Mouse (Mus musculus) midbrain, postnatal 0 days (tissue): ENCODE data around the gene Wnt11. TPM values are rescaled to one million over a fixed set of nuclear protein-coding genes. Genes with fewer than 3 reads are reported as not detected.

Source experiments
- ATAC-seq: fragments of 200-750 bp; cut with Nextera tagmentation; 2 replicates; pipeline ENCODE4 v1.8.0; 2017; ENCODE audit warnings: moderate number of reproducible peaks, mild to moderate bottlenecking, moderate TSS enrichment, moderate library complexity; ENCODE audit not compliant: low FRiP score
- DNase-seq: peaks from one replicate; pipeline ENCODE4 v3.0.0-alpha.2; 2015; ENCODE audit warnings: low spot score
- H3K27ac ChIP-seq: fragments of 300-500 bp; sonication (generic); 2 replicates; pipeline ENCODE4 v1.5.1; 2014; ENCODE audit warnings: low read depth, mild to moderate bottlenecking, low read length, mixed read lengths
- H3K27me3 ChIP-seq: fragments of 300-500 bp; sonication (generic); 2 replicates; pipeline ENCODE4 v1.6.1; 2014; ENCODE audit warnings: low read length, control low read depth, mixed read lengths; ENCODE audit not compliant: insufficient read depth
- H3K36me3 ChIP-seq: fragments of 300-500 bp; sonication (generic); 2 replicates; pipeline ENCODE4 v1.6.1; 2014; ENCODE audit warnings: low read length, control low read depth, mixed read lengths; ENCODE audit not compliant: insufficient read depth
- H3K4me1 ChIP-seq: fragments of 300-500 bp; sonication (generic); 2 replicates; pipeline ENCODE4 v1.6.1; 2014; ENCODE audit warnings: mild to moderate bottlenecking, control low read depth, antibody characterized with exemption, low read length, mixed read lengths; ENCODE audit not compliant: insufficient read depth
- H3K4me2 ChIP-seq: fragments of 300-500 bp; sonication (generic); 2 replicates; pipeline ENCODE4 v1.6.1; 2014; ENCODE audit warnings: low read depth, mild to moderate bottlenecking, low read length, mixed read lengths; ENCODE audit not compliant: poor library complexity, severe bottlenecking
- H3K4me3 ChIP-seq: fragments of 300-500 bp; sonication (generic); 2 replicates; pipeline ENCODE4 v1.5.1; 2014; ENCODE audit warnings: low read depth, mild to moderate bottlenecking, low read length, moderate library complexity
- H3K9ac ChIP-seq: fragments of 300-500 bp; sonication (generic); replicated peaks from 2 replicates; pipeline ENCODE4 v1.6.1; 2014; ENCODE audit warnings: mild to moderate bottlenecking, low read length, moderate library complexity, mixed read lengths; ENCODE audit not compliant: poor library complexity, severe bottlenecking
- H3K9me3 ChIP-seq: fragments of 300-500 bp; sonication (generic); 2 replicates; pipeline ENCODE4 v1.6.1; 2016; ENCODE audit warnings: low read length, control low read depth
- CTCF ChIP-seq: IDR thresholded peaks from 2 replicates; pipeline ENCODE4 v1.5.1; 2016; ENCODE audit warnings: antibody characterized with exemption, mild to moderate bottlenecking
- WGBS: fragments of 180-500 bp; shearing (Covaris S2); extraction: QIAGEN DNeasy Blood & Tissue Kit; methylation state at CpG from one replicate; pipeline ENCODE4 v1.1.7; 2014; 5-methylcytosine and 5-hydroxymethylcytosine counted together
- polyA plus RNA-seq: library from polyadenylated mRNA; unstranded; fragments of >200 nt; fragmentation: Nextera tagmentation; extraction: Ambion mirVana; gene quantifications from 2 replicates; pipeline ENCODE4 v1.2.1, GENCODE M21; 2015
- total RNA-seq: library from RNA; depleted of rRNA; stranded (reverse); fragments of >200 nt; gene quantifications from 2 replicates; pipeline ENCODE4 v1.2.3, GENCODE M21; 2014

The Wnt11 gene
- total and polyA plus RNA-seq, 2 experiments from 2014 or later, result 1.9 to 3.2 TPM

- DNase-seq (no peak), ATAC-seq (no peak)
- Histone ChIP-seq H3K4me1 (no peaks in the 10 kb centered on the region), H3K4me2 (no peak overlapping the region), H3K4me3 (no peak overlapping the region), H3K27me3 (no peaks in the 10 kb centered on the region), H3K27ac (no peak overlapping the region), H3K36me3 (no peaks in the 10 kb centered on the region), H3K9me3 (no peaks in the 10 kb centered on the region), H3K9ac (no peak overlapping the region)
- TF ChIP-seq CTCF, result no peak
- WGBS, result 50% methylated on average over 3 of the region's 3 CpGs
Measured at GRCm38 (mm10) chr7:98794444-98794843, 40.5 kb upstream of the Wnt11 start.

GRCm38 (mm10) chr7:98795637-98796036, 39.3 kb upstream of the Wnt11 start:
- 89% methylated on average over 5 of the region's 5 CpGs for WGBS
- no peak for ATAC-seq
- Histone ChIP-seq H3K4me1 (no peaks in the 10 kb centered on the region), H3K27me3 (no peaks in the 10 kb centered on the region), H3K4me2 (no peak overlapping the region), H3K4me3 (no peak overlapping the region), H3K9ac (no peak overlapping the region), H3K36me3 (no peaks in the 10 kb centered on the region), H3K27ac (no peak overlapping the region), H3K9me3 (no peaks in the 10 kb centered on the region)
- DNase-seq, result no peak
- TF ChIP-seq CTCF, result no peak

GRCm38 (mm10) chr7:98797347-98798133, 37.4 kb upstream of the Wnt11 start:
- H3K4me2 ChIP-seq, result no peak overlapping the region
- ATAC-seq, result no peak
- no peaks in the 10 kb centered on the region for H3K4me1 ChIP-seq
- no peaks in the 10 kb centered on the region for H3K27me3 ChIP-seq
- H3K4me3 ChIP-seq, result no peak overlapping the region
- WGBS, result 35% methylated on average over 5 of the region's 5 CpGs
- no peaks in the 10 kb centered on the region for H3K36me3 ChIP-seq
- H3K9ac ChIP-seq, result no peak overlapping the region
- H3K9me3 ChIP-seq, result no peaks in the 10 kb centered on the region
- no peak for DNase-seq
- no peak for TF ChIP-seq CTCF
- no peak overlapping the region for H3K27ac ChIP-seq

GRCm38 (mm10) chr7:98798134-98798417, 36.8 kb upstream of the Wnt11 start:
- H3K9me3 ChIP-seq, result no peaks in the 10 kb centered on the region
- no peak for TF ChIP-seq CTCF
- WGBS, result 22% methylated on average over 3 of the region's 3 CpGs
- no peak overlapping the region for H3K9ac ChIP-seq
- no peaks in the 10 kb centered on the region for H3K27me3 ChIP-seq
- no peaks in the 10 kb centered on the region for H3K36me3 ChIP-seq
- H3K4me1 ChIP-seq, result no peaks in the 10 kb centered on the region
- DNase-seq, result no peak
- H3K4me3 ChIP-seq, result no peak overlapping the region
- ATAC-seq, result no peak
- H3K27ac ChIP-seq, result no peak overlapping the region
- no peak overlapping the region for H3K4me2 ChIP-seq

GRCm38 (mm10) chr7:98800435-98800834, 34.5 kb upstream of the Wnt11 start:
- Histone ChIP-seq H3K36me3 (no peaks in the 10 kb centered on the region), H3K4me3 (no peak overlapping the region), H3K4me2 (no peak overlapping the region), H3K27me3 (no peaks in the 10 kb centered on the region), H3K9me3 (no peaks in the 10 kb centered on the region), H3K9ac (no peak overlapping the region), H3K4me1 (no peaks in the 10 kb centered on the region; the same call in 1 of the 2 replicates), H3K27ac (no peak overlapping the region)
- no peak for TF ChIP-seq CTCF
- WGBS, result 68% methylated on average over 8 of the region's 8 CpGs
- DNase-seq, result no peak
- no peak for ATAC-seq

GRCm38 (mm10) chr7:98801086-98801485, 33.8 kb upstream of the Wnt11 start:
- no peak for TF ChIP-seq CTCF
- no peaks in the 10 kb centered on the region for H3K27me3 ChIP-seq
- H3K27ac ChIP-seq, result no peak overlapping the region
- no peak overlapping the region for H3K9ac ChIP-seq
- H3K4me3 ChIP-seq, result no peak overlapping the region
- 53% methylated on average over 7 of the region's 7 CpGs for WGBS
- DNase-seq (peak; percentile 29), ATAC-seq (no peak)
- H3K36me3 ChIP-seq, result no peaks in the 10 kb centered on the region
- H3K4me1 ChIP-seq, result no peaks in the 10 kb centered on the region; the same call in 1 of the 2 replicates
- no peak overlapping the region for H3K4me2 ChIP-seq
- no peaks in the 10 kb centered on the region for H3K9me3 ChIP-seq
